Mouse (Mus musculus) megakaryocyte-erythroid progenitor cell, adult 5-6 weeks (primary cell): ENCODE data around the gene Gsdma3. TPM values are rescaled to one million over a fixed set of nuclear protein-coding genes. Genes with fewer than 3 reads are reported as not detected.
A peak's percentile ranks its signal among the peaks of the same experiment; 100 is the strongest.

ENCODE experiments used
- ATAC-seq: replicated peaks from 2 replicates; pipeline ENCODE4 v1.8.0; 2016; ENCODE audit warnings: mild to moderate bottlenecking, inconsistent platforms; ENCODE audit not compliant: severe bottlenecking, poor library complexity, low FRiP score, low TSS enrichment
- total RNA-seq, 2 experiments: library from RNA; stranded (forward) in 1 of 2; stranded (reverse) in 1 of 2; fragments of 200-1000, 215-1000 nt in 1 of 2; fragments of >200 nt in 1 of 2; fragmentation: Nextera tagmentation in 1 of 2; gene quantifications; 2 replicates each; pipeline ENCODE4 v1.2.3; 2014 to 2017

The Gsdma3 gene
- total RNA-seq (2014; fragmentation: Nextera tagmentation) (not detected in 2 replicates), total RNA-seq (2017) (not detected in 2 replicates)

GRCm38 (mm10) chr11:98625611-98626410 is at the start of gene Gsdma3, which contains the start of gene Gm12355:
Gene Gsdma3, plus strand, starts transcription at chr11:98626360.
Gene Gm12355, minus strand, starts transcription at chr11:98625661.
- no peak for ATAC-seq

- ATAC-seq: no peak
These were observed 48.4 kb upstream of the Gsdma3 start for GRCm38 (mm10) chr11:98577776-98578175.

DNA sequence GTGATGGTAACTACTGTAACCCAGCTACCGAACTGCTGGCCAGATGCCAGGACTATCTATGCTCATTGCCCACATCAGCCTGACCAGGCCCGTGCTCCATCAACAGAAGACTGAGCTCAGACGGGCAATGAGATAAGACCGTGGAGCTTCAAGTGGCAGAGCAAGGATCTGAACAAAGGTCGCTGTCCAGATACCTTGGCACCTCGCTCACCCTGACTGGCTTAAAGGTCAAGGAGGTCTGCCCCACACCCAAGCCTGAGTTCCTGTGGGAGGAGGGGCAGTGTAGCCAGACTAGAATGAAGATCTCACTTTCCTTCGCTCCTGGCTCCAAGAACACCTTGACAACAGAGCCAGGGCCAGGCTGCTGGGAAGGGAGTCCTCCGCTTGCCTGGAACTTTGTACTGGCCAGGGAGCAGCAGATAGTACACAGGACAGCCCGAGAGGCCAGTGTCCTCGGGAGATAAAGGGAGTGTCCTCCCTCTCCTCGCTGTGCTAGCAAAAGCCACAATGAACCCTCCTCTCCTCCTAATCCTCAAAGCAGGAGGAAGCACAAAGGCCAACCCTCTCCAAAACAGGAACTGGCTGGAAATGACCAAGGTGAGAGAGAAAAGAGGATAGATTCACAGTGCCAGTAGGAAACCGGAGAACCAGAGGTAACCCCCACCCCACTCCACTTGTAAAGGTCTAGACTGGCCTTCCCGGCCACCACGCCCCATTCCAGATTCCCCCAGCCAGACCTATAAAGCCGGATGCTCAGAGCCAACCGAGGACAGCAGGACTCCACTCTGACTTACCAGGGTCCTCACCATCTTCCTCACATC is 45.6 kb upstream of the Gsdma3 start:
- ATAC-seq: peak; percentile 48

DNA sequence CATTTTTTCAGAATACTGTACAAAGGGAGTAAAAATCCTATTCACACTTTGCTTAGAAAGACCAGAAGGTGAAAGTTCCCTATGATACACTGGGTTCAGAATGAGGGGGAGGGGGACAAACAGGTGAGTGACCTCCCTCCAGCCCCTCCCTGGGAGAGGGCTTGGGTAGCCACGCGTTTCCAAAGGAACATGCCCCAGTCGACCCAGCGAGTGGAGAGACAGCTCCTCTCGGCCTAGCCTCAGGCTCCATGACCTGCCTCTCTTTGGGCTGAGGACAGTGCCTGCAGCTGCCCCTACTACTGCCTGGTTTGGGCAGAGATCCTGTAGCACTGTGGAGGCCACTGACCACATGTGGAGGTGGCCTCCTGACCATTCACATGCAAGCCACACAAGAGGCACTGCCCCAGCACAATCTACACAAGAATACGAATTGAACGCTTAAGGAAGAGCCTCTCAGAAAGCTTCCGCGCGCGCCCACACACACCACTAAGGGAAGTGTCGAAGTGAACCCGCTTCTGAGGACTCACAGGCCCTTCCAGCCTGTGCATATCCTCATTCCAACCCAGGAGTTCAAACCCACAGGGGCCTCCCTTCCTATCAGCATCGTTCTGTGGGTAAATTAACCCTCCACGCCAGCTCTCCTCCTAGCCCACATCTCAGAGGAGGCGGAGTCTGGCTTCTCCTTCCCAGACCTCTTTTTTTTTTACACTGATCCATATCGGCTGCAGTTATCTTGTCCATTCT is 44.7 kb upstream of the Gsdma3 start:
- peak; percentile 34 for ATAC-seq

GRCm38 (mm10) chr11:98582030-98582388 is 44.2 kb upstream of the Gsdma3 start:
- ATAC-seq: peak; percentile 24

- peak; percentile 20; the same call in 1 of the 2 replicates for ATAC-seq
These were observed 43.5 kb upstream of the Gsdma3 start for GRCm38 (mm10) chr11:98582551-98583264.

DNA sequence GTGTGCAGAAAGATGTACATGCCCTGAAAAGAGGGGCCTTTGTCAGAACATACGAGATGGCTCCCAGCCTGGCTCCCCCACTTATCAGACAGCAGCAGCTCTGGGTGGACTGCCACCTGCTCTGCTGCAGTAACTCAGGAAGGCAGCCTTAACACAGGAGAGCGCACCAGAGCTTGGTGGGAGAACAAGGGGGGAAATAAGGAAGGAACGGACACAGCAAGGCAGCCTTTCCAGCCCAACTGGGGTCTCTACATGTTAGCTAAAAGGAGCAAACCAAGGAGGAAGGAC is 43.0 kb upstream of the Gsdma3 start:
- peak; percentile 48 for ATAC-seq

- ATAC-seq: no peak
These were observed 42.6 kb upstream of the Gsdma3 start for GRCm38 (mm10) chr11:98583571-98583970.

GRCm38 (mm10) chr11:98584146-98584545 is 42.0 kb upstream of the Gsdma3 start:
- ATAC-seq: no peak

DNA sequence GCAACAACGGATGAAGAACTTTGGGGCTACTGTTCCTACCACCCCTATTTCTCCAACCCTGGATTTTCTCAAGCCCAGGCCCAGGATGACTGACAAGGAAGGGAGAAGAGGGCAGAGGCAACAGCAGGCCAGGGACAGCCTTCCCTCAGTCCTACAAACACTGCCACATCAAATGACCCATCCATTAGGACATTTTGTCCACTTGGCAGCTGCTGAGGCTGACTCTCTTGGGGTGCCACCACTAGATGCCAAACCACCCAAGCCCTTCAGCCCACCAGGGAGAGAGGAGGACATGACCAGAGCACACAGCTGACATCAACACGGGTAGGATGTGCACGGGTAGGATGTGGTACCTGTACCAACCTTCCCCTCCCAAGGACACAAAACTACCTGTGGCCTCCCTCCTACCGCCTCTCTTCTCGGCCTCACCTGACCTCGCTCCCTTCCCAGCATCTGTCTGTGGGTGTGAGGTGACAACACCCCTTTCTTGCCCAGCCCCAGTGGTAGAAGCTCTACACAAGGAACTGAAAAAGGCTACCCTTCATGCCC is 41.5 kb upstream of the Gsdma3 start:
- ATAC-seq: no peak

- no peak for ATAC-seq
These were observed 39.9 kb upstream of the Gsdma3 start for GRCm38 (mm10) chr11:98586087-98586891.

DNA sequence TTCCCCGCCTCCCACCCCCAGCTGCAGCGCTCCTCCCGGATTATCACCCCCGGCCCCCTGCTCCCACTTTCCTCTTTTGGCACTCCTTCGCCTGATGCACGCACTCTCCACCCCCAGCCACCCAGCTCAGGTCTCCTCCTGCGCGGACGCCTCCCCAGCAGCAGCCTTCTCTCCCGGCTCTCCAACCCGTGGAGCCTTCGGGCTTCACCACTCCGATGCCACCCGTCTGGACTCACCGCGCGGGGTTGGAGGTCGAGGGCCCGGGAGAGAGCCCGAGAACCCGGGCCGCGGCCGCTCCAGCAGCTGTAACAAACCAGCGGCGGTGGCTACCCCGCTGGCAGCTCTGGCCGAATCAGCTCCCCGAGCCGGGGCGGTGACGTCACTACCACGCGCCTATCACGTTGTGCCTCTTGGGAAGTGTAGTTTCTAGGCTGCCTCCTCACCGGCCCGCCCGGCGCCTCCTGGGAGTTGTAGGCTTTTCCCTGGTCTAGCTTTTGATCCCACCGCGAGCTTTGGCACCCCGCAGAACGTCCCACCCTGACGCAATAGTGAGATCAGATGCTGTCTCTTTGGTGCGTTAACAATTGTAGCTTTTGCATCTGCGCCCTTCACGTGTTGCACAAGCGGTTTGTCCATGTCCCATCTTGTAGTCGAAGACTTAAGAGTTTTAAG is 39.1 kb upstream of the Gsdma3 start, which contains the start of gene Ormdl3:
Ormdl3 (minus strand) TSS at position 477 of the 672 bp plus-strand sequence.
- ATAC-seq: peak; percentile 63

- peak; percentile 79 for ATAC-seq
These were observed 38.2 kb upstream of the Gsdma3 start for GRCm38 (mm10) chr11:98587684-98588546.

DNA sequence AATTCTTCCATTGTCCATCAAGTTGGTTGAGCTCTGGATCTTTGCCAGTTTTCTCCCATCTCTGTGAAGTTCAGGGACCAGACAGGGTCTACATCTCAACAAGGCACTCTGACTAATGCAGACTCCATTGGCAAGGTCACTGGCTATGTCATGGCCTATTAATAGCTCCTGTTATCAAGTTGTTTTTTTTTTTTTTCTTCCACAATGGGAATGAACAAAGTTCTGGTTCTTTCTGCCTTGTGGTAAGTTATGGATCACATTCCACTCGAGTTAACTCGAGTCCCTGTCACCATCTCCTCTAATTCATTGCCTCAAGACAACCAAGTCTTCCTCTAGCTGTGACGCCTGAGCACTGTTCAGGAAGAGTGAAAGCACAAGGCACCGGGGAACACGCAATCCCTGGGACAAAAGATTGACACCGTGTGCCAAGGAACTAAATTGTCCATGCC is 37.3 kb upstream of the Gsdma3 start:
- ATAC-seq: no peak

GRCm38 (mm10) chr11:98589306-98589705 is 36.9 kb upstream of the Gsdma3 start:
- ATAC-seq: no peak

- no peak for ATAC-seq
These were observed 35.4 kb upstream of the Gsdma3 start for GRCm38 (mm10) chr11:98590548-98591445.
